Mouse (Mus musculus): Measurements from ENCODE around the gene Fmnl2. TPM values are rescaled to one million over a fixed set of nuclear protein-coding genes. Genes with fewer than 3 reads are reported as not detected.

The Fmnl2 gene
- total RNA-seq, 2 experiments from 2014 or later, result 41.9 to 43.2 TPM

DNA sequence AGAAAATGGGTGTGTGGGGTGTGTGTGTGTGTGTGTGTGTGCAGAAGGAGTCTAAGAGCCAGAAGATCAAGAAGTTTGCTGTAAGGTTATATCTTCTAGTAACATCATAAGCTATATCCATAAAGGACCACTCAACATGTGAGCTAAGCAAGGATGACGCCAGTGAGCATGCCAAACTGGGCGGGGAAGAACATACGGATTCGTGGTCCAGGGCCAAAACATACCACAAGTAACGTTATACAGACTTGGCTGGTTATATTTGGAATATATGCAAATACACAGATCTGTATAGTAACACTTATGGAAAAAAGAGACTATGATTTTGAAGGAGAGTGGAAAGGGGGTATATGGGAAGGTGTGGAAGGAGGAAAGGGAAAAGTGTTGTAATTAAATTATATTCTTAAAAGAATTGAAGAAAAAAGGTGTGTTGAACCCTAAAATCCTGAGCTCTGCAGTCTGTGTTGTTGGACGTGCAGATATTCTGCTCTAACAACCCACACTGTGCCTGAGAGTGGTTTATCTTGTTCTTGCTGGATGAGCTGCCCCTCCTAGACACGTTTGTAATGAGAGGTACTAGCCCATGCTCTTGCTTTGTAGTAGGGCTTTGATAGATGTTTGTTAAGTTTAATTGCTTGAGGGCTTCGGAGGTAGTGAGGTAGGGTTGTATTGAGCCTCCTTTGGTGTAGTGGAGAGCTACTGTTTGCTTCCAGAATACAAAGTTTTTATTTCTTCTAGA, 45.7 kb downstream of the Fmnl2 start:
- DNase-seq (ENCODE audit: low spot score in 2 of 2), result no peak

DNA sequence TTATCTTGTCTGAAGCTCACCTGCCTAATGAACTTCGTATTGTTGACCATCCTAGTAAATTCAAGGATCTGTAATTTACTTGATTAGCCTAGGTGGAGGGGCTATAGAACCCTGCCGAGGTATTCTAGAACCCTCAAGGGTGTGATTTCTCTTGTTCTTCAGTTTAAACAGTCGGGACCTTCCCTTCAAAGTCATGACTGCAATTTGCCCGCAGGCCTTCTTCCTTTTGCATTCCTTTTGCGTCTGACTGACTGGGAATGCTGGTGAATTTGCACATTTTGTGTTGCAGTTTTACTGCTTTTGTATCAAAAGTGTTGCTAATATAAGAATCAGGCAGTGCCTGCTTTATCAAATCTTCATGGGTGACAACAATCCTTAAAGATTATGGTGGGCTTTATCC, 46.9 kb downstream of the Fmnl2 start:
- no peak for DNase-seq (ENCODE audit: low spot score in 2 of 2)

DNA sequence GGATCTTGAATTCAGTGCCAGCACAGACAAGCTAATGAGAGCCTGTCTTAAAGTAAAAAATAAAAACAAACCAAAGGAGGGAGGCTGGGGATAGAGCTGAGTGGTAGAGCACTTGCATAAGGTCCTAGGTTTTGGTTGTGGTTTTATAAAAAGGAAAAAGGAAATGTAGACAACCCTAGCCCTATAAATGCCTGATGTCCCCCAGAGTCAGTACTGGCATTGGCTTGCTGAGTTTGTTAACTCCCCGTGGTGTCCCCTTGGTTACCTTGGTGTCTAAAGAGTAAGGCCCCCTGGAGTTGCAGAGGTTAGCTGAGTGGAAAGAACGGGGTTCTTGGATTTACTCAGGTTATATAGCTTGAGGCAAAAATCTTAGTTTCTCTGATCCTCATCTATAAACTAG, 55.7 kb downstream of the Fmnl2 start:
- no peak for DNase-seq (ENCODE audit: low spot score in 2 of 2)

DNA sequence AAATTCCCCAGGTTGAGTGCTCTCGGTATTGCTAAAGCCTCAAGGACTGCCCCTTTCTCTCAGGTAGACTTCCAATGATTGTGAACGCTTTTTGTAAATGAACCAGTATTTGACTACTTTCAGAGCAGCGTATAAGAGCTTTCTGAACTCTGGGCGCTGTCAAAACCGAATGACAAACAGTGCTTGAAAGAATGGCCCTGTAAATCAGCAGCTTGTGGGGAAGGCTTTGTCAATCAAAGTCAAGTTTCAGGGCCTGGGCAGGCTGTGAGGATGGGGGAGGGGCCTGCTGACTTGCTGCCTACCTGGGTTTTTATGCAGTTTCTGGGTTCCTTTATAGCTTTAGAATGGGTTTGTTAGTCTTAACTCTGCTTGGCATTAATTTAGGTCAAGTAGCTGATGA, 56.1 kb downstream of the Fmnl2 start:
- DNase-seq (ENCODE audit: low spot score in 2 of 2), result no peak

DNA sequence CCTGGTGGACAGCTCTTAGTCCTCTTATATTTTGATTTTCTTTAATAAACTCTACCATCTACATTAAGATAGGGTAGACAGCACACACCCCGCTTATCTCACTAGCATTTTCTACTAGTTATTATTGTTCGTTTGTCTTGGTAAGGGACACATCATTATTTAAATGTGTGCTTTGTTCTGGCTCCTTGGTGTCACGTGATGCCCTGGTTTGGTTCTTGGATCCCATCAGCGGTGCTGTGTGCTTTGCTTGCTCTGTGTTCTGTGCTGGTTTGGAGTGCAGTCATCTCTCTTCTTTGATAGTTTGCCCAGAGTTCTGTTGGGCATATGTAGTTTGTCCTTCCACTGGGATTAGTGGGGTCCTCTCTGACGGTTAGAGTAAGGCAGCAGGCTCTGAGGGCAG, 57.9 kb downstream of the Fmnl2 start:
- DNase-seq (ENCODE audit: low spot score in 2 of 2), result no peak

DNA sequence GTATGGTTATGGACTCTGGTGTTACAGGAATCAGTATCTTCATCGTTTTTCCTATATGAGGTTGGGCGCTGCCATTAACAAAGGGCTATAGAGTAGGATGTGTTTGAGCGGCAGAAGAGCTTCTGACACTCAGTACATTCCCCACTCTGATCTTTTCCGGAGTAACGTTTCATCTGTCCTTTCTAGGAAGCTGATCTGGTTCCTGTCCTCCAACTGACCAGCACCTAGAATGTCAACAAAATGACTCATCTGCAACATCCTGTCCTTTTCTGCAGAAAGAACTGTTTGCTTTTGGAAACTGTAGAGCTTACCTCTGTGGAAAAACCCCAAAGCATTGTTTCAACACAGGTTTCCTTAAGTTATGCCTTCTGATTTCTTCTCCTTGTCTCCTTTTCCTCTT, 60.4 kb downstream of the Fmnl2 start:
- DNase-seq (ENCODE audit: low spot score in 2 of 2), result no peak

DNA sequence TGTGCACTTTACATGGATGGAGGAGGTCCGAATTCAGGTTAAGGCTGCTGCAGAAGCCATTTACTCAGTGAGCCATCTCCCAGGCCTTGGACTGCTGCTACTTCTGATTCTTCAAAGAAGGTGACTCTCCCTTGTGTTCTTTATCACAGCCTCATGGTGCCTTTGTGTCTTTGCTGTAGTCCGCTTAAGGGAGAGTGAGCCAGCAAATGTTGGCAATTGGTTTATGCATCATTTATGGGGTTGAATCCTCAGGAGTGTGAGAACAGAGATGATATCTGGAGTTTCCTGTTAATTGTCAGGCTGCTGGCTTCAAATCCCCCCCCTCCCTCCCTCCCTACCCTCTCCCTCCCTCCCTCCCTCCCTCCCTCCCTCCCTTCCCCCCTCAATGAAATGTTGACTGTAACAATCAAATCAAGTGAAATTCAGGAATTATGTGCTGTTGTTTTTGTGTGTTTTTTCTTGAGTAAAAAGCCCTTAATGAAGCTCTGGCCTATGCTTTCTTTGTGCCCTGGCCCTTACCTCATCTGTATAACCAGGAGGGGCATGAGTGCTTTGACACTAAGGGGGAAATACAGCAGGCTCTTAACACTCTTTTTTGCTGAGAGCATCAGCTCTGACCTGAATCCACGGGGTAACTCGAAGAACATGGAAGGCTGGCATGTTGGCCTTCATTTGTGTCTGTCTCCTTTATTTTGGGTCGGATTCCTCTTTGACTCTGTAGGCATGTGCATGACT, 63.2 kb downstream of the Fmnl2 start:
- DNase-seq (ENCODE audit: low spot score in 2 of 2), result no peak

DNA sequence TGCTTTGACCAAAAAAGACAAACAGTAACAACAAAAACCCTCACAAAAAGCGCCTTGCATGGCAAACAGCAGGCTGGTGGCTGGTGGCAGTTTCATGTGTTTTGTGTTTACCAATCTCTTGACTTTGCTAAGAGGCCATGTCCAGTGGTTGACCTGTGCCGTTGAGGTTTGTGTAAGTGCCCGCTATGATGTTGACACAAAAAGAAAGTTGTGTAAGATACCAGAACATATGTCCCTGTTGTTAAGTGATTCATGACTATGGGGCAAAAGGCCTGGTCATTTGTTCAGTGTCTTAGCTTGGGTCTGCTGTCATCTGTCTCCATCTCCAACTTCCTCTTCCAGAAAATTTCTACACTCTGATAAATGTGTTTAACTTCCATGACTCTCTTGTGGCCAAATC, 67.4 kb downstream of the Fmnl2 start:
- no peak for DNase-seq (ENCODE audit: low spot score in 2 of 2)

DNA sequence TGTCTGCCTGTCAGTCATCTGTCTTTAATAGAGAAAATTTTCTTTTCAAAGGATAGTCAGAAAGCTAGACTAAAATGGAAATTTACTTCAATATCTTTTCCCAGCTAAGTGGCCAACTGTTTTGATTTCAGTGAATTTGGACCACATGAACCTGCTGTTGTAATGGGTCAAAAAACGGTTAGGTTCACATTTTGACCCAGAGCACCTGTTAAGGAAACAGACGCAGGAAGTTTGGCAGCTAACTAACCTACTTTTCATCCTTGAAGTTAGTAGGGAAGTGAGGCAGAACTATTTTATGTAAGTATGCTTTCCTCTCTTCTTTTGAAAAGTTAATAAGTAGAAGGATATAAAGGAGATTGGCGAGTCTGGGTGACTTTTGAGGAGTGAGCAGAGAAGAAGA, 69.7 kb downstream of the Fmnl2 start:
- no peak for DNase-seq (ENCODE audit: low spot score in 2 of 2)

DNA sequence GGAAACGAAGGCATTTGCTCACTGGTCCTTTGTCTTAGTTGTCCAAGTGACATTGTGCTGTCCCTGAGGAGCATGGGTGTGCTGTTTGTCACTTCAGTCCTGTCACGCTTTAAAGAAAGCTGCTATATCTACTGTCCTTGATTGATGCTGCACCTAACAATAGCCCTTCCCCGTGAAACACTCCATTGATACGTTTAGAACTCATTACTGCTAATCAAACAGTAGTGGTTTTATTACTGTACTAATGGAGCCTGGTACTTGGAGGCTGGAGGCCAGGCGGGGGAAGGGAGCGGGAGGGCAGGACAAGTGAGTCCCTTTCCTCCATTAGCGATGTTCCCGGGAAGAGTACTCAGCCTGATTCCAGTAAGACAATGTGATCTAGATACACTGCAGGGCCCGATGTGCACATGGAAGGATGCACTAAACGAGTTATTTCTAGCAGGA, 70.2 kb downstream of the Fmnl2 start:
- DNase-seq (ENCODE audit: low spot score in 2 of 2), result no peak

DNA sequence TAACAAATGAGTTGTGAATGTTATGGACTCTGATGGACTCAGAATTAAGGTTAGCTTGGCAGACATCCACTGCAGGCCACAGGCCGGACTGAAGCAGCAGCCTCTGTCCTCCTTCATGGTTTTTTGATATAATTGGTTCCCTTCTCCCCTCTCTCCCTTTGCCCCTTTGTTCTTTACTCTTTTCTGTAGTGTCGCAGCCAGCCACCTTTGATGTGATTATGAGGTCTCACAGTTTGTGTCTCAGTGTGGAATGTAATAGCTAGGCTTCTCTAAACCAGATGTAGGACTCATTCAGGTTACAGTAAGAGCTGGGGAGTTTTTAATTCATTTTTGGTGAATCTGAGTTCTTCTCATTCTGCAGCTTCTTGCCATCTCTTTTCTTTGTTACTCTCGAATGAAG, 70.7 kb downstream of the Fmnl2 start:
- DNase-seq (ENCODE audit: low spot score in 2 of 2), result no peak

DNA sequence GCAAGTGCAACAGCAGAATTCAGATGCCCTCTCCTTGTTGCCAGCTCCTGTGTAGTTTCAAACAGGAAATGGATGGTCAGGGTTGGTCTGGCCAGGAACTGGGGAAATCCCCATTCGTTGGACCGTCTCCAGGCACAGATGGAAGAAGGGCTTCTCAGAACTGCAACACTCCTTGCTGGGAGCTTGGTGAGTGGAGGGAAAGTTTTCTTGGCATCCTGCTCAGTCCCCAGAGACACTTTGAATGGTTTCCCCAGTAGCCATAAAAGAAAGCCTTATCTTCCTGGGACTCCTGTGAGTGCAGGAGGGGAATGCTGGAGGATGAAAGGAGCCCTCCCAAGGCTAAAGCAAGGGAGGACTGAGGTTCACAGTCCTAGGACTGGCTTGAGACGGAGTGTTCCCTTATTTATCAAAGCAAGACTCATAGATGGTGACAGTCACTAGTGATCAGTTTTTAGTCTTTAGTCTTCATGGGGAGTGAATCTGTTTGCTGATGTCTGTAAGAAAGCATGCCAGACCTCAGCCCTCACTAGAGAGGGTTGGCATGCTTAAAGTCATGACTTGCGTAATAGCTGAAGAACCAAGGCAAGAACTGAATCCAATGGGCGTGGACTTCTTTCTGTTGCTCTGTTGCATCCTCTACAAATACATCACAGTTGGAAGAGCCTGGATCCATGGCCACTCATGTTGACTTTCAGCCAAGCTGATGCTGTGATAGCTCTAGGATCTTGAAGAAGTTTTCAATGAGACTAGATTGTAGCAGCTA, 72.6 kb downstream of the Fmnl2 start:
- peak in 1 of 2 experiments; percentile 24 for DNase-seq (ENCODE audit: low spot score in 2 of 2)

DNA sequence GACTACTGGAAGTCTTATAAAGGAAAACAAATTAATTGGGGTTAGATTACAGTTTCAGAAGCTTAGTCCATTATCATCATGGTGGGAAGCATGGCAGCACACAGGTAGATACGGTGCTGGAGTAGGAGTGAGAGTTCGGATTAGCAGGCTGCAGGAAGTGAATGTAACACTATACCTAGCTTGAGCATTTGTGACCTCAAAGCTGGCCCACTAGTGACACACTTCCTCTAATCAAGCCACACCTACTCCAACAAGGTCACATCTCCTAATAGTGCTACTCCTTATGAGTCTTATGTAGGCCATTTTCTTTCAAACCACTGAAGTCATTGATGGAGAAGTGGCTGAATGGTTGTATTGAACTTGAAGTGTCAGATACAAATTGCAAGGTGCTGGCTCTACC, 73.7 kb downstream of the Fmnl2 start:
- no peak for DNase-seq (ENCODE audit: low spot score in 2 of 2)

DNA sequence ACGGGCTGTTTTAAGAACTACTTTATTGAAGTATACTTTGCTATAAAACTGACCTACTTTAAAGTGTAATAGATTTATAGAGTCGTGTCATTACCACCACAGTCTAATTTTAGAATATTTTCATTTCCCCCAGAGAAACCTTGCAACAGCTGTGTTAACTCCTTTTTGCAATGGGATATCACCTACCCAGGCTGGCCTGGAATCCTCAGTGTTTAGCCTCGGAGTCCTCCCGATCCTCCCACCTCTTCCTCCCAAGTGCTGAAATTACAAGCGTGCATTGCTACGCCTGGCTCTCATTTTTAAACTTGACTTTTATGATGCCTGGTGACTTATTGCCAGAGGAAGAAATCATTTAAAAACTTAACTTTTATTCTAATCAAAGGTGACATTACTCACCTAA, 78.2 kb downstream of the Fmnl2 start:
- no peak for DNase-seq (ENCODE audit: low spot score in 2 of 2)

DNA sequence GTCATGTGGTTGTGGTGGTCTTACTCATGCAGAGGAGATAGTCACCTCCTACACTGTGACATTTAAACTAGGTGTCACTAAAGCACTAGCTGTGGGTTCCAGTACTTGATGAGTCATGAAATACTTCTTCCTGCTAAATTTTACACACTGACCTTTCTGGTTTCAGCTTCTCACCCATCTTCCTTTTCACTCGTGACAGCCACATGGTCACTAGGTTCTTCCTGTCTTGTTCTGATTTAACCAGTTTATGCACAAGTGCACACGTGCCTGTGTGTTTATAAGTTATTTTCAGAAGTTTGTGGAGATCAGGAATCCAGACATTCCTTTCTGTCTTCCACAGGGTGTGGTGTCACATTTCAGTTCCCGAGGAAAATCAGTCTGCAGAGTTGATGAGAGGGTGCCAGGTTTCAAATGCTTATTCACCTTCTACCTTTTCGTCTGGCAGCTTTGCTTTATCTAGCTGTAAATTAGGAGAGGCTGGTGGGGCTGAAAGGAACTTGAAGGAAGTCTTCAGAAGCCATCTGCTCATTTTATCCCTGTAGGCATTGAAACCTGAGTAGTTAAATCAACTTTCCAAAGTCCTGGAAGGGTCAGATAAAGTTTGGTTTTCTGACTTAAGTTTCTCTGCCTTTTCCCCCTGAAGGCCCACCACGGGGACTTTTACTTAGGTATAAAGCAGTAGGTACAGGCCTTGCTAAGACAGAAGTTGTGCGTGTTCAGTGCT, 80.9 kb downstream of the Fmnl2 start:
- DNase-seq (ENCODE audit: low spot score in 2 of 2), result no peak

DNA sequence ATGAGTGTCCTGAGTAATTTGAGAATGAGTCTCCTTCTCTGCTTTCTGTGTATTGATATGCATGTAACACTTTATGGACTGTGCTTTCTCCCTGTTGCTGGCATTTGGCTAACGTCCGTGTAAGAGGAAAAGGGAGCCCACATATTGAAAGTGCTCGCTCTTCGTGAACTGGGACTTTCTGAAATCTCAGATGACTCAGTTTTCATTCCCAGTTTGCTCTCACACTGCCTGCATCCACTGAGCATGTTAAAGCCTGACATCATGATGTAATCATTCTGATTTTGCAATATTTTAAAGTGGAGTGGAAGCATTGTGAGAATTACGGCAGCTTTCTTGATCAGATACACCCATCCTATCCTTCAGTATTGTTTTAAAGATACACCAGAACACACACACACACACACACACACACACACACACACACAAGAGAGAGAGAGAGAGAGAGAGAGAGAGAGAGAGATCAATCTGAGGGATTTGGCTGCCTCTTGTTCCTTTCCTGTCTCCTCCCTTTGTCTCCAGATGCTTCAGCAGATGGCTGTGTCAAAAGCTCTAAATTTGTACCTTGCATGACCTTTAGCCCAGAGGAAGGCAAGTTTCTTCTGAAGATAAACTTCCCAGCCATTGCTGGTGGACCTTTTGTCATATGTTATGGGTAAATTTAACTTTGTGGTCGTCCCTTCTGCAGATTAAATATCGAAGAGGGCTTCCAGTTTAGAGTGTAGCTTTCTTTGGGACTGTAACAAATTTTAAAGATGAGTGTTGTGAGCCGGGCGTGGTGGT, 86.2 kb downstream of the Fmnl2 start:
- no peak for DNase-seq (ENCODE audit: low spot score in 2 of 2)

DNA sequence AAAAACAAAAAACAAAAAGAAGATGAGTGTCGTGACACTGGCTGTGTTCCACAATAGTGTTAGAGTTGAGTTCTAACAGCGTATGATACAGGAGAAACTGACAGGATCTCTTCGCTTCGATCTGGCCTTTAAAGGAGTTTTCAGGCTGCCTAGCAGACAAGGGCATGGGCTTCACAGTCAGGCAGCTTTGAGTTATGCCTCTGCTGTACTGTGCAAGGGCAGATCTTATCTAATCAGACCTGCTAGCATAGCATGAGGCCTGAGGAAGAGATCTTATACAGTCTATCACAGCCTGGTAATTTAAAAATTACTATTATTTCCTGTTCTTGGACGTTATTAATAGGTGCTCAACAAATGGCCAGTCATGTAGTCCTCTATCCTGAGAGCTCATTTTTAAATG, 86.9 kb downstream of the Fmnl2 start:
- DNase-seq (ENCODE audit: low spot score in 2 of 2), result no peak

DNA sequence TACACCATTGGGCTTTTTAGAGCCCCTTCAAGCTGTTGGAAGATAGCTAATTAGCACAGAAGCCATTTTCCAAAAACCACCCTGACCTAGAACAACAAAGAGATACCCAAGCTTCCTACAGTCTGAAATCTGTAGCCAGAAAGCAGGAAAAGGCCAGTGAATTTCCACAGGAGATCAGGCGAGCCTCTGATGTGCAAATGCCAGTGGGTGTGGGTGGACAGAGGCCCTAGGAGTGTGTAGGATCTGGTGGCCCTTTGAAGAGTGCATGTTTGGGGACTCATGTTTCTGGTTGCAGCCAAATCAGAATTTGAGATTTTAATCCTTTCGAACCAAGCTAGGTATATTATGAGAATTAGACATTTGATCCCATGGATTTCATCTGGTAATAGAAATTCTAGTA, 88.4 kb downstream of the Fmnl2 start:
- no peak for DNase-seq (ENCODE audit: low spot score in 2 of 2)

DNA sequence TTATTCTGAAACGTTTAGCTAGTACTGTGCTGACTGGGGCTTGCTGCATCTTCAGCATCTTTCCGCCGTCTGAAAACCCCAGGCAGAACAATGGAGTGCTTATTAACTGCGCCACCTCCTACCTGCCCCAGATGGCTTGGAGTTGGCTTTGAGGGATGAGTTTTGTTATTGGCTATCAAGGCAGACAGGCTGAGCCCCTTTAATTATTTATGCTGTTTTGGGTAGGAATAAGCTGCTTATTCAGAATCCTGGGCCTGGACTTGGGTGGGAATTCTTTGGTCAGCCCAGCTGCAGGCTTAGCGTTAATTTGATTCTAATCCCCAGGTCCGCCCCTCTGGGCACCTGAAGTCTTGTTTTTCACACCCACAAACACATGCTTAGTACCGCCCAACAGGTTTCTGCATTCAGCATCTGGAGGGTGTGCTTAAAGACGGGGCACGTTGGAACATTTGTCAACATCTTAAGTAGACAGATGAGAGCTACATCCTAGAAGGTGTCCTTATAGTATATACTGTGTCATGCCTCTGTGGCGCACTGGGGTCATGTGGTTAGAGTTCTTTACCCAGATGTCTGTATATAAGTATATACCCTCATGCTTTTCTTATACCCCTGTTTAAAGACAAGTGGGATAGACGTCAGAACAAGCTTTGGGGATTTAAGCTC, 89.0 kb downstream of the Fmnl2 start:
- no peak for DNase-seq (ENCODE audit: low spot score in 2 of 2)

DNA sequence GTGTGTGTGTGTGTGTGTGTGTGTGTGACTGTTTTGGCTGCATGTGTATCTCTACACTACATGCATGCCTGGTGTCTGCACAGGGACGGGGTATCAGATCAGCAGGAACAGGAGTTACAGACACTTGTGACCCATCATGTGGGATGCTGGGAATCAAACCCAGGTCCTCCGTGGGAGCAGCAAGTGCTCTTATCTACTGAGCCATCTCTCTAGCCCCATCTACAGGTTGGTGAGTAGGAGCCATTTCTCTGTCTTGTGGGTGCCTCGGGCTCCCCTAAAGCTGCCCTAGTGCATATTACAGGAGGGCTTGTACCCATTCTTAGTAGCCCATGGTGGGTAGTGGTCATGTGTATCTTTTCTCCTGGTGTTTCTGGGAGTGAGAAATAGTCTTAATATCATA, 90.7 kb downstream of the Fmnl2 start:
- DNase-seq (ENCODE audit: low spot score in 2 of 2), result no peak

All from left cerebral cortex, adult 18-20 months (tissue).